Mouse (Mus musculus): ENCODE measurements around the gene Wdr46.
A peak's percentile ranks its signal among the peaks of the same experiment; 100 is the strongest.

Wdr46 gene

GRCm38 (mm10) chr17:33911052-33911812, 29.2 kb upstream of the Wdr46 start:
- DNase-seq (ENCODE audit: low spot score) = no peak

DNA sequence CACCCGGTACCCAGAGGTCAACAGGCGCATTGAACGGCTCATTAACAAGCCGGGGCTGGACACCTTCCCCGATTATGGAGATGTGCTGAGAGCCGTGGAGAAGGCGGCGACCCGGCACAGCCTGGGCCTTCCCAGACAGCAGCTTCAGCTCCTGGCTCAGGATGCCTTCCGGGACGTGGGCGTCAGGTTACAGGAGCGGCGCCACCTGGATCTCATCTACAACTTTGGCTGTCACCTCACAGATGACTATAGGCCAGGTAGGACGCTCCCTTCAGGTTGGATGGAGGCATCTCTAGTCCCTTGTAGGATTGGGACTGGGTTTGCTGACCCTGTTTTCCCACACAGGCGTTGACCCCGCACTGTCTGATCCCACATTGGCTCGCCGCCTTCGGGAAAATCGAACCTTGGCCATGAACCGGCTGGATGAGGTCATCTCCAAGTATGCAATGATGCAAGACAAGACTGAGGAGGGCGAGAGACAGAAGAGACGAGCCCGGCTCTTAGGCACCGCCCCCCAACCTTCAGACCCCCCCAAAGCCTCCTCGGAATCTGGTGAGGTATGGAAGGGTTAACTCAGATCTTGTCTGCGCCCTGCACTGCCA, 28.5 kb upstream of the Wdr46 start:
- no peak for DNase-seq (ENCODE audit: low spot score)

DNA sequence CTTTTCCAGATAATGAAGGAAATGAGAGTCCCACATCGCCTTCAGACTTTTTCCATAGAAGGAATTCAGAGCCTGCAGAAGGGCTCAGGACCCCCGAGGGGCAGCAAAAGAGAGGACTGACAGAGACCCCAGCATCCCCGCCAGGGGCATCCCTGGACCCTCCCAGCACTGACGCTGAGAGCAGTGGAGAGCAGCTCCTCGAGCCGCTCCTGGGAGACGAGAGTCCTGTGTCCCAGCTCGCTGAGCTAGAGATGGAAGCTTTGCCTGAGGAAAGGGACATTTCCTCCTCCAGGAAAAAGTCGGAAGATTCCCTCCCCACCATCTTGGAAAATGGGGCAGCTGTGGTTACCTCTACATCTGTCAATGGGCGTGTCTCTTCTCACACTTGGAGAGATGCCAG, 27.2 kb upstream of the Wdr46 start:
- no peak for DNase-seq (ENCODE audit: low spot score)

GRCm38 (mm10) chr17:33913905-33914304, 26.6 kb upstream of the Wdr46 start:
- no peak for DNase-seq (ENCODE audit: low spot score)

DNA sequence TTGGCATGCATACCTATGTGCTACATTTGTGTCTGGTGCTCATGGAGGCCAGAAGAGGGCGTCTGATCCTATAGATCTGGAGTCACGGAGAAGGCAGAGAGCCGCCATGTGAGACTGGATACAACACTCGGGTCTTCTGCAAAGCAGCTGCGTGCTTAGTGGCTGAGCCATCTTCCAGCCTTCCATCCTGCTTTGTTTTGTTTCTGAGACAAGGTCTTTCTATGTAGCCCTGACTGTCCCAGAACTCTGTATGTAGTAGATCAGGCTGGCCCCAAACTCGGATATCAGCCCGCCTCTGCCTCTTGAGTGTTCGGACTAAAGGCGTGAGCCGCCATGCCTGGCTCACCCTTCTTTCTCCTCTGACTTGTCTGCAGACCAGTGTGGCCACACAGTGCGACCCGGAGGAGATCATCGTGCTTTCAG, 25.5 kb upstream of the Wdr46 start:
- no peak for DNase-seq (ENCODE audit: low spot score)

DNA sequence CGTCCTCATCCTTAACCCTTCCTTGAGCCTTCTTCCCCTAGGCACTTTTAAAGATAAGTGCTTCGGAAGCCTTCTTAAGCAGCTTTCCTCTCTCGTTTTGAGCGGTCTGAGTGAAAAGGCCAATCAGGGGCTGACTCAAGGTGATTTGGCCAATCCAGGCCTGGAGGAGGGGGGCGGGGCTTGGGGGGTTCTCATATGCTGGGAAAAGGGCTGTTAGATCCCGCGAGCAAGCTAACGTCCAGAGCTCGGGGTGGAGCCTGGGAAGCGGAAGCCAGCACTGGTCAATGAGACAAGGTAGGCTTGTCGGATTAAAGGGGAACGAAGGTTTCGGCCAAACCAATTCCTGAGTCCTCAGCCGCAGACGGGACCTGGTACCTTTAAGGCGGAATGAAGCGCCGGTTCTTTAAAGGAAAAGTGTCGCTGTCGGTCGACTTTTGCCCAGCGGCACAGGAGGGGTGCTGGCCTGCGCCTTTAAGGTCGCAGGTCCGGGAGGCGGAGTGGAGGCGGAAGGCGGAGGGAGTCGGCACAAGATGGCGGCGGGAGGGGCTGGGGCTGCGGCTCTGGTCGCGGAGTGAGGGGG, 24.7 kb upstream of the Wdr46 start, which contains the start of the genes Tapbp and Zbtb22:
TSS of gene Tapbp (plus strand) at position 229 of the 580 bp plus-strand sequence.
TSS of gene Zbtb22 (plus strand) at position 234 of the 580 bp plus-strand sequence.
- DNase-seq (ENCODE audit: low spot score) = peak; percentile 90

DNA sequence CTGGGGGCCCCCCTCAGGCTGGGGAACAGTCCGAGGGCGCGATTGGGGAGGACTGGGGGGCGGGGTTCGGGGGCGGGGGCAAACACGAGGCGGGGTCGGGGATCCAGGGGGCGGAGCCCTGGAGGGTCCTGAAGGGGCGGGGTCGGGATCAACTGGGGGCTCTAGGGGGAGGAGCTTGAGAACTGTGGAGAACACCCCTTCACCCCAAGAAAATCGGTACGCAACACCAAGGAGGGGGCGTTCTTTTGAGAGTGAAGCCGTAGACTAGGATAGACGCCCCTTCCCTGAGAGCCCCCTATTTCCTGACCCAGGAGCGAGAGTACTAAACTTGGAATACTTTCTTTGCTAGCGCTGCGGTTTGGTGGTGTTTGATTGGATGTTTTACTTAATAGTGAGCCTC, 24.2 kb upstream of the Wdr46 start:
- no peak for DNase-seq (ENCODE audit: low spot score)

DNA sequence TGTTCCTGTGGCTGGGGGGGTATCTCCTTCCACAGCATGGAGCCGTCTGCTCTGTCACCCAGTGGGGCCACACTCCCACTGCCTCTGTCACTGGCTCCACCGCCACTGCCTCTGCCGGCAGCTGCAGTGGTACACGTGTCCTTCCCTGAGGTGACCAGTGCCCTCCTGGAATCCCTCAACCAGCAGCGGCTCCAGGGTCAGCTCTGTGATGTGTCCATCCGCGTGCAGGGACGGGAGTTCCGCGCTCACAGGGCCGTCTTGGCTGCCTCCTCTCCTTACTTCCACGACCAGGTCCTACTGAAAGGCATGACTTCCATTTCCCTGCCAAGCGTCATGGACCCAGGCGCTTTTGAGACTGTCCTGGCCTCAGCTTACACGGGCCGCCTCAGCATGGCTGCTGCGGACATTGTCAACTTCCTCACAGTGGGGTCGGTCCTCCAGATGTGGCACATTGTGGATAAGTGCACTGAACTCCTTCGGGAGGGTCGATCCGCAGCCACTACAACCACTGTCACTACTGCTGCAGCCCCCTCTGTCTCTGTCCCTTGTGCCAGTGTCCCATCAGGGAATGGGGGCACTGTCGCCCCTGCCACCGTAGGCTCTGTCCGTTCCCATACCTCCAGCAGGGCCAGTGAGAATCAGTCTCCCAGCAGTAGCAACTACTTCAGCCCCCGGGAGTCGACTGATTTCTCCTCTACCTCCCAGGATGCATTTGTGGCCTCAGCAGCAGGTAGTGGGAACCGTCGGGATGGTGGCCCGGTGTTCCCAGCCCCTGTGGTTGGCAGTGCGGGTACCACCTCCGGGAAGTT, 23.4 kb upstream of the Wdr46 start:
- no peak for DNase-seq (ENCODE audit: low spot score)

DNA sequence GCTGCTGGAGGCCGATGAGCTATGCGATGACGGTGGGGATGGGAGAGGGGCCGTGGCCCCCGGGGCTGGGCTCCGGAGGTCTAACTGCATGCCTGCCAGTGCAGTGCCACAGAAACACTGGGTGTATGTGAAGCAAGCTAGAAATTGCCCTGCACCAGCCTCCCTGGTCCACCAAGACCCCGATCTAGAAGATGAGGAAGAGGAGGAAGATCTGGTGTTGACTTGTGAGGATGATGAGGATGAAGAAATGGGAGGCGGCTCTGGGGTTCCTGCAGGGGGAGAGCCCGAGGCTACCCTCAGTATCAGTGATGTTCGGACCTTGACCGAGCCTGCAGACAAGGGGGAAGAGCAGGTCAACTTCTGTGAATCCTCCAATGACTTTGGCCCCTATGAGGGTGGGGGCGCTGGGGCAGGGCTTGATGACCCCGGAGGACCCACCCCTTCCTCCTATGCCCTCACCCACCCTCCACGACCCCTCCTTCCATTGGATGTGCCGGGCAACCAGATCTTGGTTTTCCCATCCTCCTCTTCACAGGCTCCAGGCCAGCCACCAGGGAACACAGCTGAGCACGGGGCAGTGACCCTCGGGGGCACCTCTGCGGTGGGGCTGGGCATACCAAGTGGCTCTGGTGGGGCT, 22.7 kb upstream of the Wdr46 start:
- no peak for DNase-seq (ENCODE audit: low spot score)

- DNase-seq (ENCODE audit: low spot score) = no peak
Observed at GRCm38 (mm10) chr17:33918293-33919203, 21.9 kb upstream of the Wdr46 start.

- peak; percentile 77 for DNase-seq (ENCODE audit: low spot score)
Observed at GRCm38 (mm10) chr17:33919351-33920281, 20.8 kb upstream of the Wdr46 start.

GRCm38 (mm10) chr17:33920282-33921097, 20.0 kb upstream of the Wdr46 start:
- peak; percentile 84 for DNase-seq (ENCODE audit: low spot score)

- DNase-seq (ENCODE audit: low spot score) = no peak
Observed at GRCm38 (mm10) chr17:33921361-33921760, 19.1 kb upstream of the Wdr46 start.

- peak; percentile 48 for DNase-seq (ENCODE audit: low spot score)
Observed at GRCm38 (mm10) chr17:33924577-33925283, 15.7 kb upstream of the Wdr46 start.

DNA sequence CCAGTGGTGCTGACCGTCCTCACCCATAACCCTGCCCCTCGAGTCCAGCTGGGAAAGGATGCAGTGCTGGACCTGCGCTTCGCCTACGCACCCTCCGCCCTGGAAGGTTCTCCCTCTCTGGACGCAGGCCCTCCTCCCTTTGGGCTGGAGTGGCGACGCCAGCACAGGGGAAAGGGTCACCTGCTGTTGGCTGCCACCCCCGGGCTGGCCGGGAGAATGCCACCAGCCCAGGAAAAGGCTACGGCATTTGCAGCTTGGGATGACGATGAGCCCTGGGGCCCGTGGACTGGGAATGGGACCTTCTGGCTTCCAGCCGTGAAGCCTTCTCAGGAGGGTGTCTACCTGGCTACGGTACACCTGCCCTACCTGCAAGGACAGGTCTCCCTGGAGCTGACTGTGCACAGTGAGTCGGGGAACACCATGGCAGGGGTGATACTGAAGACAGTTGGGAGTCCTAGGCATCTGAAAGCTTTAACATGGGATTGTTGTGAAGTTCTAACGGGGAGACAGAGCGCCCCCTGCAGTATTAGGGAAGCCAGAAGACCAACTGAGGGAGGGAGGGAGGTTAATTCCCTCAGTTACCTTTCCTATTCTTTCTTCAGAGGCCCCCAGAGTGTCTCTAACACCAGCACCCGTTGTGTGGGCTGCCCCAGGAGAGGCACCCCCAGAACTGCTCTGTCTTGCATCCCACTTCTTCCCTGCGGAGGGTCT, 14.9 kb upstream of the Wdr46 start:
- no peak for DNase-seq (ENCODE audit: low spot score)

DNA sequence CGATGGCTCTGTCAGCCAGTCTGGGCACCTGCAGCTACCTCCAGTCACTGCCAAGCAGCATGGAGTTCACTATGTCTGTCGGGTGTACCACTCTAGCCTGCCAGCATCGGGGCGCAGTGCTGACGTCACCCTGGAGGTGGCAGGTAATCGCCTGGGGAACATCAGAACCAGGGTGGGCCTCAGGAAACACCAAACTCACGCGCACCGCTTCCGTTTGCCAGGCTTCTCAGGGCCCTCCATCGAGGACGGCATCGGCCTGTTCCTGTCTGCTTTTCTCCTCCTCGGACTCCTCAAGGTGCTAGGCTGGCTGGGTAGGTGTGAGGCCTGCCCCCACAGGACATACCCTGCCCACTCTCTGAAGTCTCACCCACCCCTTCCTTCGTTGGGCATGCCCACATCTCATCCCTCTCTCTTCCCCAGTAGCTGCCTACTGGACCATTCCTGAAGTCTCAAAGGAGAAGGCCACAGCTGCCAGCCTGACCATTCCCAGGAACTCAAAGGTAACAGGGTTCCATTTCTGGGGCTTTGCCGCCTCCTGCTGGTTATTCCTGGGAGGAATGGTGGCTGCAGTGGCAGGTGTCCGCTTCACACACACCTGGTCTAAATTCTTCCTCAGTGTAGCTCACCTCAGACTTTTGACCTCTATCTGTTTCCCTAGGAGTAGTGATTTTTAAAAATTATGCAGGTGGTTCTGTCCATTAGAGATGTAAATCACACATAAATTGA, 14.1 kb upstream of the Wdr46 start:
- DNase-seq (ENCODE audit: low spot score) = no peak

Data from spleen, adult 12 weeks (tissue).